Mouse (Mus musculus): Measurements from ENCODE around the gene Isyna1.

DNA sequence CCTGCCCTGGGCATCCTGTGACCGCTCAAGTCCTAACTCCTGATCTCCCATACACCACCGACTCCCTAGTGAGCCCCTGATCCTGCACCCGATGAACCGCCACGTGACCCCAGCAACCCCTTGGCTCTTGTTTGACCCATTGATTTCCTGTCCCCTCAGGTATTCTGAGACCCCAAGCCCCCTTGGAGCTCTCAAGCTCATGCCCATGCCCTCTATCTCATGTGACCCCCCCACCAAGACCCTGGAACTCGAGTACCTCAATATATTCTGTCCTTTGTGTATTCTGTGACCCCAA is 13.4 kb downstream of the Isyna1 start:
- TF ChIP-seq USF1 (IDR thresholded peaks at IDR 0.05; ENCODE audit: low read depth, low read length) (peak; percentile 76), EP300 (IDR thresholded peaks at IDR 0.05; ENCODE audit: low read depth in 1 of 2, low read length in 2 of 2) (no peak), CHD1 (IDR thresholded peaks at IDR 0.05; ENCODE audit: low read depth, low read length) (no peak), CTCF (IDR thresholded peaks at IDR 0.05 in 2 of 3, conservative IDR thresholded peaks at IDR 0.05 in 1 of 3; ENCODE audit: control insufficient read depth in 1 of 3, insufficient read depth in 1 of 3, low read depth in 2 of 3, low read length in 3 of 3, poor library complexity in 1 of 3, severe bottlenecking in 1 of 3) (no peak), ZNF384 (IDR thresholded peaks at IDR 0.05; ENCODE audit: low read depth, low read length) (no peak), POLR2A (IDR thresholded peaks at IDR 0.05; ENCODE audit: control insufficient read depth in 1 of 2, insufficient read depth in 1 of 2, low read depth in 1 of 2, low read length in 2 of 2, poor library complexity in 1 of 2) (no peak), NELFE (IDR thresholded peaks at IDR 0.05; ENCODE audit: low read depth, low read length) (no peak), ELF1 (IDR thresholded peaks at IDR 0.05; ENCODE audit: low read depth, low read length) (no peak), MAX (IDR thresholded peaks at IDR 0.05; ENCODE audit: low read length) (no peak), SMC3 (IDR thresholded peaks at IDR 0.05; ENCODE audit: low read depth, low read length) (no peak), MAFK (IDR thresholded peaks at IDR 0.05; ENCODE audit: borderline replicate concordance, low read depth, low read length) (no peak), MAZ (IDR thresholded peaks at IDR 0.05; ENCODE audit: low read depth, low read length) (0 out of 2 replicates have a peak, but pooled peaks have one; percentile 28)

All from MEL (cell line).